Mouse (Mus musculus) MEL (cell line): ENCODE measurements around the gene Bves. TPM values are rescaled to one million over a fixed set of nuclear protein-coding genes. Genes with fewer than 3 reads are reported as not detected.

Experiments
- DNase-seq: peaks from one replicate; pipeline ENCODE4 v3.0.0; 2011; ENCODE audit warnings: low read depth, low spot score
- H3K27ac ChIP-seq: 2 replicates; pipeline ENCODE4 v1.5.1; 2012; ENCODE audit warnings: low read depth, mild to moderate bottlenecking, control low read depth, low read length, moderate library complexity; ENCODE audit not compliant: control insufficient read depth
- H3K27me3 ChIP-seq, 2 experiments: fragments of 150-350 bp in 1 of 2; sonication (generic) in 1 of 2; 2 replicates each; pipeline ENCODE4 v1.6.1; 2012; ENCODE audit warnings: low read length in 2 of 2, mild to moderate bottlenecking in 2 of 2, improper control_type of control experiment in 1 of 2, moderate library complexity in 1 of 2; ENCODE audit not compliant: insufficient read depth in 2 of 2, control insufficient read depth in 1 of 2
- H3K36me3 ChIP-seq, 2 experiments: 2 replicates each; pipeline ENCODE4 v1.6.1; 2012 to 2014; ENCODE audit warnings: low read length in 2 of 2, improper control_type of control experiment in 1 of 2, inconsistent platforms in 1 of 2, mild to moderate bottlenecking in 1 of 2; ENCODE audit not compliant: insufficient read depth in 2 of 2, control insufficient read depth in 1 of 2
- H3K4me1 ChIP-seq, 2 experiments: fragments of 150-350 bp in 1 of 2; sonication (generic) in 1 of 2; 2 replicates each; pipeline ENCODE4 v1.6.1; 2012; ENCODE audit warnings: low read length in 2 of 2, improper control_type of control experiment in 1 of 2, mild to moderate bottlenecking in 1 of 2; ENCODE audit not compliant: insufficient read depth in 2 of 2, control insufficient read depth in 1 of 2
- H3K4me3 ChIP-seq, 2 experiments: fragments of 150-350 bp in 1 of 2; sonication (generic) in 1 of 2; 2 replicates each; pipeline ENCODE4 v1.5.1; 2012; ENCODE audit warnings: low read depth in 2 of 2, low read length in 2 of 2, mild to moderate bottlenecking in 2 of 2, moderate library complexity in 2 of 2, control low read depth in 1 of 2, improper control_type of control experiment in 1 of 2; ENCODE audit not compliant: control insufficient read depth in 1 of 2, insufficient read depth in 1 of 2
- H3K79me2 ChIP-seq: 2 replicates; pipeline ENCODE4 v1.6.1; 2012; ENCODE audit warnings: mild to moderate bottlenecking, low read length, moderate library complexity; ENCODE audit not compliant: control insufficient read depth, poor library complexity, insufficient read depth
- H3K9ac ChIP-seq: 2 replicates; pipeline ENCODE4 v1.6.1; 2012; ENCODE audit warnings: low read depth, mild to moderate bottlenecking, control low read depth, low read length, moderate library complexity; ENCODE audit not compliant: control insufficient read depth, poor library complexity, severe bottlenecking
- H3K9me3 ChIP-seq: fragments of 150-350 bp; sonication (generic); replicated peaks from 2 replicates; pipeline ENCODE4 v1.6.1; 2012; ENCODE audit warnings: mild to moderate bottlenecking, low read length, improper control_type of control experiment, moderate library complexity; ENCODE audit not compliant: insufficient read depth
- BHLHE40 ChIP-seq: IDR thresholded peaks from 2 replicates; pipeline ENCODE4 v1.6.1; 2012; ENCODE audit warnings: low read depth, mild to moderate bottlenecking, inconsistent platforms, low read length, improper control_type of control experiment, borderline replicate concordance
- CHD1 ChIP-seq: IDR thresholded peaks from 2 replicates; pipeline ENCODE4 v1.6.1; 2012; ENCODE audit warnings: low read depth, mild to moderate bottlenecking, inconsistent platforms, low read length, improper control_type of control experiment
- CHD2 ChIP-seq: IDR thresholded peaks from 2 replicates; pipeline ENCODE4 v1.6.1; 2011; ENCODE audit warnings: low read length, improper control_type of control experiment
- E2F4 ChIP-seq: IDR thresholded peaks from 2 replicates; pipeline ENCODE4 v1.6.1; 2011; ENCODE audit warnings: low read depth, low read length, improper control_type of control experiment, borderline replicate concordance
- ELF1 ChIP-seq: IDR thresholded peaks from 2 replicates; pipeline ENCODE4 v1.6.1; 2014; ENCODE audit warnings: low read depth, mild to moderate bottlenecking, inconsistent platforms, low read length, improper control_type of control experiment, moderate library complexity
- EP300 ChIP-seq, 2 experiments: IDR thresholded peaks; 2 replicates each; pipeline ENCODE4 v1.6.1; 2011; ENCODE audit warnings: improper control_type of control experiment in 2 of 2, low read length in 2 of 2, low read depth in 1 of 2, mild to moderate bottlenecking in 1 of 2
- GATA1 ChIP-seq: IDR thresholded peaks from 2 replicates; pipeline ENCODE4 v1.6.1; 2011; ENCODE audit warnings: low read depth, low read length, improper control_type of control experiment
- JUND ChIP-seq: IDR thresholded peaks from 2 replicates; pipeline ENCODE4 v1.6.1; 2011; ENCODE audit warnings: low read depth, mild to moderate bottlenecking, improper control_type of control experiment, low read length
- MAZ ChIP-seq: IDR thresholded peaks from 2 replicates; pipeline ENCODE4 v1.6.1; 2012; ENCODE audit warnings: low read depth, mild to moderate bottlenecking, inconsistent platforms, low read length, improper control_type of control experiment
- MEF2A ChIP-seq: IDR thresholded peaks from 2 replicates; pipeline ENCODE4 v1.6.1; 2014; ENCODE audit warnings: low read depth, mild to moderate bottlenecking, inconsistent platforms, low read length, improper control_type of control experiment; ENCODE audit not compliant: poor library complexity, insufficient replicate concordance, severe bottlenecking; ENCODE audit errors: extremely low read depth
- MYB ChIP-seq: IDR thresholded peaks from 2 replicates; pipeline ENCODE4 v1.6.1; 2011; ENCODE audit warnings: mild to moderate bottlenecking, low read depth, low read length, improper control_type of control experiment
- NELFE ChIP-seq: IDR thresholded peaks from 2 replicates; pipeline ENCODE4 v1.6.1; 2011; ENCODE audit warnings: low read depth, low read length, improper control_type of control experiment
- POLR2A ChIP-seq, 2 experiments: IDR thresholded peaks; 2 replicates each; pipeline ENCODE4 v1.6.1; 2011 to 2012; ENCODE audit warnings: low read length in 2 of 2, mild to moderate bottlenecking in 2 of 2, control low read depth in 1 of 2, improper control_type of control experiment in 1 of 2, low read depth in 1 of 2, moderate library complexity in 1 of 2; ENCODE audit not compliant: control insufficient read depth in 1 of 2, insufficient read depth in 1 of 2, poor library complexity in 1 of 2
- POLR2AphosphoS2 ChIP-seq: IDR thresholded peaks from 2 replicates; pipeline ENCODE4 v1.6.1; 2011; ENCODE audit warnings: low read length, improper control_type of control experiment
- POLR2AphosphoS5 ChIP-seq: IDR thresholded peaks from 2 replicates; pipeline ENCODE4 v1.6.1; 2012; ENCODE audit warnings: low read depth, borderline replicate concordance, mild to moderate bottlenecking, inconsistent platforms, low read length, moderate library complexity, mixed read lengths
- RAD21 ChIP-seq: IDR thresholded peaks from 2 replicates; pipeline ENCODE4 v1.6.1; 2011; ENCODE audit warnings: mild to moderate bottlenecking, low read depth, low read length, improper control_type of control experiment
- RCOR1 ChIP-seq: IDR thresholded peaks from 2 replicates; pipeline ENCODE4 v1.6.1; 2012; ENCODE audit warnings: low read depth, mild to moderate bottlenecking, inconsistent platforms, low read length, improper control_type of control experiment
- SIN3A ChIP-seq: IDR thresholded peaks from 2 replicates; pipeline ENCODE4 v1.6.1; 2012; ENCODE audit warnings: low read length, improper control_type of control experiment, inconsistent platforms
- SMC3 ChIP-seq: IDR thresholded peaks from 2 replicates; pipeline ENCODE4 v1.6.1; 2011; ENCODE audit warnings: low read depth, low read length, improper control_type of control experiment
- TBP ChIP-seq: IDR thresholded peaks from 2 replicates; pipeline ENCODE4 v1.8.0; 2011; ENCODE audit warnings: low read depth, low read length, improper control_type of control experiment
- TCF12 ChIP-seq: IDR thresholded peaks from 2 replicates; pipeline ENCODE4 v1.6.1; 2014; ENCODE audit warnings: low read depth, mild to moderate bottlenecking, inconsistent platforms, low read length, improper control_type of control experiment, moderate library complexity
- UBTF ChIP-seq: IDR thresholded peaks from 2 replicates; pipeline ENCODE4 v1.6.1; 2012; ENCODE audit warnings: low read depth, mild to moderate bottlenecking, inconsistent platforms, low read length, improper control_type of control experiment, moderate library complexity, borderline replicate concordance; ENCODE audit not compliant: insufficient read depth
- USF1 ChIP-seq: IDR thresholded peaks from 2 replicates; pipeline ENCODE4 v1.6.1; 2014; ENCODE audit warnings: low read depth, mild to moderate bottlenecking, inconsistent platforms, low read length, improper control_type of control experiment, moderate library complexity
- ZMIZ1 ChIP-seq: IDR thresholded peaks from 2 replicates; pipeline ENCODE4 v1.6.1; 2012; ENCODE audit warnings: low read depth, mild to moderate bottlenecking, inconsistent platforms, low read length, improper control_type of control experiment, moderate library complexity
- polyA plus RNA-seq, 2 experiments: library from polyadenylated mRNA; stranded (reverse) in 1 of 2; unstranded in 1 of 2; fragments of >175 nt in 1 of 2; fragments of >200 nt in 1 of 2; gene quantifications; 2 replicates each; pipeline versions ENCODE4 v1.2.1 to v1.2.4; 2012; ENCODE audit warnings: low replicate concordance in 2 of 2, low read depth in 1 of 2; ENCODE audit not compliant: insufficient read length in 2 of 2, insufficient read depth in 1 of 2, missing spikeins in 1 of 2
- total RNA-seq: library from RNA; depleted of rRNA; stranded (reverse); fragments of 300-350 nt; gene quantifications from 2 replicates; pipeline ENCODE4 v1.2.3, GENCODE M21; 2012

Gene Bves
- total and polyA plus RNA-seq, 3 experiments, result not detected

- H3K4me3 ChIP-seq, result no peak overlapping the region
- no peaks in the 10 kb centered on the region for H3K79me2 ChIP-seq
- no peak overlapping the region for H3K27ac ChIP-seq
- H3K9ac ChIP-seq, result no peak overlapping the region
- no peaks in the 10 kb centered on the region for H3K4me1 ChIP-seq
- no peaks in the 10 kb centered on the region for H3K36me3 ChIP-seq
- no peaks in the 10 kb centered on the region for H3K9me3 ChIP-seq
- DNase-seq, result no peak
- no peak for TF ChIP-seq TCF12
- TF ChIP-seq SMC3, result no peak
- no peak for TF ChIP-seq EP300 (IDR thresholded peaks at IDR 0.05; ENCODE audit: low read depth in 1 of 2, low read length in 2 of 2)
- TF ChIP-seq E2F4, result no peak
- TF ChIP-seq RAD21, result no peak
- TF ChIP-seq MAZ, result no peak
- TF ChIP-seq UBTF, result no peak
- TF ChIP-seq NELFE, result no peak
- no peak for TF ChIP-seq RCOR1
- no peak for TF ChIP-seq ZMIZ1
- no peak for TF ChIP-seq SIN3A
- TF ChIP-seq BHLHE40, result no peak
- TF ChIP-seq MYB, result no peak
- peaks cover 0 to 2% of the 10 kb centered on the region in 2 experiments; a peak in 1 of 4 replicates for H3K27me3 ChIP-seq
These were observed 36.1 kb upstream of the Bves start for GRCm38 (mm10) chr10:45299509-45299908.

DNA sequence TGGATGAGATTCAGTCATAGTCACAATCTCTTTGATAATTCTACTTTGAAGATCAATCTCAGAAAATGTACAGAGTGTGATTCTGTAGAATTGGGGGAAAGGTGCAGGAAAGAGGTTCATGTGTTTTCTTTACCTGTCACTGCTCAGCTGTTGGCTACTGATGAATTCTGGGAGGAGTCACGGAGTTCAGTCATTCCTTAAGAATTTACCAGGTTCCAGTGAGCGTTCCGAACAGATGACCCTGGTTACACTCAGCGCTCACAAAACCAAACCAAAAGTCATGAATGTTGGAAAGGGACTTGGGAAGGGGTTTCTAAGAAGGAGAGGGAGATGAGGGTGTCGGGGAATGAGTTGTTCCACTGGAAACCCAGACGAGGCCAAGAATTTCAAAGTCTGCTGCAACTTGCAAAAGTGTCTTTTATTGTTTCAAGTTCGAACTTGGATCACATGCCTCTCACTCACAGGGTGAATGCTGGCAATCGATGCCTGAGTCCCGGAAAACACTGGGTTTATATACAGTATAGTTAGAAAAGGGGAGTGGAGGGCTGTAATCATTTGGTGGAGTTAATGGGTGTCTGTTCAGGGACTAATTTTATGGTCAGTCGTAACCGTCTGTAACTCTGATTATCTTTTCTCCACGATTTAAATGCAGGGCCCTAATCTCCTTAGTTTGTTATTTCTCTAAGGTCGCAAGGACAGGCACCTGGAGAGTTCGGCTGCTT is 32.1 kb upstream of the Bves start:
- H3K4me1 ChIP-seq, result no peaks in the 10 kb centered on the region
- no peak overlapping the region for H3K4me3 ChIP-seq
- no peaks in the 10 kb centered on the region for H3K9me3 ChIP-seq
- TF ChIP-seq ZMIZ1 (no peak), POLR2A (IDR thresholded peaks at IDR 0.05; ENCODE audit: control insufficient read depth in 1 of 2, insufficient read depth in 1 of 2, low read depth in 1 of 2, low read length in 2 of 2, poor library complexity in 1 of 2) (no peak), MEF2A (no peak), GATA1 (no peak), JUND (no peak), POLR2AphosphoS2 (no peak), MYB (no peak), POLR2AphosphoS5 (no peak), USF1 (no peak), TBP (no peak), CHD1 (no peak), CHD2 (no peak), ELF1 (no peak)
- H3K27me3 ChIP-seq, result peaks cover 0 to 2% of the 10 kb centered on the region in 2 experiments; a peak in 1 of 4 replicates
- no peak overlapping the region for H3K9ac ChIP-seq
- H3K36me3 ChIP-seq, result no peaks in the 10 kb centered on the region
- H3K79me2 ChIP-seq, result no peaks in the 10 kb centered on the region
- no peak overlapping the region for H3K27ac ChIP-seq
- DNase-seq, result no peak
